Mouse (Mus musculus): ENCODE data around the gene Tlr13. TPM values are rescaled to one million over a fixed set of nuclear protein-coding genes. Genes with fewer than 3 reads are reported as not detected.
A peak's percentile ranks its signal among the peaks of the same experiment; 100 is the strongest.

The Tlr13 gene
- total and polyA plus RNA-seq, 2 experiments from 2014 or later: 0.40 to 1.1 TPM

DNA sequence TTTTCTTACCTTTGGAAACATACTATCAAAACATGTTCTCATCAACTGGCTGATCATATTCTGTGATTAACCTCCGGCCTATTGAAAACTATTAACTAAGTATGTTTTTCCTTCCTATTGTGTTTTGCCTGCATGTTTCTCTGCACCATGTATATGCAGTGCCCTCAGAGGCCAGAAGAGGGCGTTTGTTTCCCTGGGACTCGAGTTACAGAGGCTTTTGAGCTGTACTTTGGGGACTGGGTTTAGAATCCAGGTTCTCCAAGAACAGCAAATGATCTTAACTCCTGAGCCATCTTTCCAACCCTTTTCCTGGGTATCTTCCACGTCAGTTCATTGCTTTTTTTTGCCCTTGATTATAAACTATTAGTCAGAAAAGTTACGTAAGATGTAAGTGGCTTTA, 54.3 kb downstream of the Tlr13 start:
- H3K4me1 ChIP-seq (ENCODE audit: control insufficient read depth, insufficient read depth): no peaks in the 10 kb centered on the region
- WGBS: 64% methylated on average over 5 of the region's 5 CpGs
- no peak overlapping the region for H3K27ac ChIP-seq (ENCODE audit: low read depth)
- peaks cover 49% of the 10 kb centered on the region for H3K36me3 ChIP-seq (replicated peaks; ENCODE audit: control insufficient read depth, insufficient read depth, low read length)
- H3K27me3 ChIP-seq (ENCODE audit: control insufficient read depth, insufficient read depth, low read length): no peaks in the 10 kb centered on the region
- DNase-seq (ENCODE audit: low spot score) (no peak), ATAC-seq (ENCODE audit: insufficient read depth, low read depth) (no peak)
- H3K4me2 ChIP-seq (ENCODE audit: low read depth, low read length): no peak overlapping the region
- H3K9me3 ChIP-seq (replicated peaks; ENCODE audit: control insufficient read depth, low read length): no peaks in the 10 kb centered on the region
- no peak overlapping the region for H3K4me3 ChIP-seq (ENCODE audit: low read depth, low read length)
- TF ChIP-seq EP300 (IDR thresholded peaks at IDR 0.05; ENCODE audit: low read depth): no peak
- peak; percentile 29 for TF ChIP-seq CTCF (IDR thresholded peaks at IDR 0.05; ENCODE audit: low read depth)
- no peak overlapping the region for H3K9ac ChIP-seq (replicated peaks; ENCODE audit: low read depth, low read length)

DNA sequence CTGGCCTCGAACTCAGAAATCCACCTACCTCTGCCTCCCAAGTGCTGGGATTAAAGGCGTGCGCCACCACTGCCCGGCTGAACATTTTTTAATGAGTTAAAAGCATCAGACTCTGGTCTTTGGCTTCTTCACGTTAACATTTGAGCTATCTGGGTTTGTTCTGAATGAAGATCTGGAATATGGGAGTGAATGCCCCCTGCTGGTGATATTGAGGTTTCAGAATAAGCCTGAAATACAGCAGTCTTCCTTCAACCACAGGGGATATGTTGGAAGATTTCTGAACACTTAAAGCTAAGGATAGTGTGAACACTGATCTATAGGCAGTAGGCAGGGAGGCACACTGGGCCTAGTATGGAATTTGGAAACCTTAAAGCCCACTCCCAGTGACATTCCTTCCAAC, 55.9 kb downstream of the Tlr13 start:
- no peak overlapping the region for H3K9ac ChIP-seq (replicated peaks; ENCODE audit: low read depth, low read length)
- 77% methylated on average over 5 of the region's 5 CpGs for WGBS
- H3K9me3 ChIP-seq (replicated peaks; ENCODE audit: control insufficient read depth, low read length): no peaks in the 10 kb centered on the region
- no peak overlapping the region for H3K27ac ChIP-seq (ENCODE audit: low read depth)
- H3K4me3 ChIP-seq (ENCODE audit: low read depth, low read length): no peak overlapping the region
- no peaks in the 10 kb centered on the region for H3K4me1 ChIP-seq (ENCODE audit: control insufficient read depth, insufficient read depth)
- no peak for TF ChIP-seq EP300 (IDR thresholded peaks at IDR 0.05; ENCODE audit: low read depth)
- TF ChIP-seq CTCF (IDR thresholded peaks at IDR 0.05; ENCODE audit: low read depth): peak; percentile 18
- DNase-seq (ENCODE audit: low spot score): no peak
- no peak overlapping the region for H3K4me2 ChIP-seq (ENCODE audit: low read depth, low read length)
- no peaks in the 10 kb centered on the region for H3K27me3 ChIP-seq (ENCODE audit: control insufficient read depth, insufficient read depth, low read length)
- H3K36me3 ChIP-seq (replicated peaks; ENCODE audit: control insufficient read depth, insufficient read depth, low read length): peaks cover 49% of the 10 kb centered on the region
- no peak for ATAC-seq (ENCODE audit: insufficient read depth, low read depth)

DNA sequence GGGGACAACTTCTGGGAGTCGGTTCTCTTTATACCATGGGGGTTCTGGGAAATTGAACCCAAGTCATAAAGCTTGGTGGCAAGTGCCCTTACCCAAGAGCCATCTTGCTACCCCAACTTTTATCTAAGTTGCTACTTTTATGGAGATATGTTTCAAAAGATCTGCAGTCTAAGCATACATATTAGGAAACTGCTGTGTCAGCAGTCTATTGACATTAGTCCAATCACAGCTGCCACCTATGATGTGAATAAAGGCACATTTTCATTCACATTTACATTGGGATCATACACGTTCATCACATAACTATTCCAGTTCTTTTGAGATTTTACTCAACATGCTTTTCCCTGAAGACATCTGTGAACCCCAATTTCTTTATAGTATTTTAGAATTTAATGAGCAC, 66.1 kb downstream of the Tlr13 start:
- Histone ChIP-seq H3K27me3 (ENCODE audit: control insufficient read depth, insufficient read depth, low read length) (no peaks in the 10 kb centered on the region), H3K9me3 (replicated peaks; ENCODE audit: control insufficient read depth, low read length) (no peaks in the 10 kb centered on the region), H3K4me3 (ENCODE audit: low read depth, low read length) (no peak overlapping the region), H3K4me2 (ENCODE audit: low read depth, low read length) (no peak overlapping the region), H3K27ac (ENCODE audit: low read depth) (no peak overlapping the region), H3K4me1 (ENCODE audit: control insufficient read depth, insufficient read depth) (no peaks in the 10 kb centered on the region), H3K36me3 (replicated peaks; ENCODE audit: control insufficient read depth, insufficient read depth, low read length) (no peaks in the 10 kb centered on the region), H3K9ac (replicated peaks; ENCODE audit: low read depth, low read length) (no peak overlapping the region)
- 79% methylated on average over 2 of the region's 2 CpGs for WGBS
- no peak for ATAC-seq (ENCODE audit: insufficient read depth, low read depth)
- DNase-seq (ENCODE audit: low spot score): no peak
- TF ChIP-seq EP300 (IDR thresholded peaks at IDR 0.05; ENCODE audit: low read depth) (no peak), CTCF (IDR thresholded peaks at IDR 0.05; ENCODE audit: low read depth) (no peak)

Other genes starting within 250 kb of the Tlr13 start
- gene Atrx, start 213.8 kb upstream of the Tlr13 start, total RNA-seq (2014; rRNA removed; ENCODE audit: low replicate concordance): 88.7 and 106 TPM in 2 replicates
- 78.9 and 85.7 TPM in 2 replicates for gene Atrx, start 213.8 kb upstream of the Tlr13 start, polyA plus RNA-seq (2015; fragmentation: Nextera tagmentation; extraction: Ambion mirVana)
- 32.5 and 39.5 TPM in 2 replicates for gene Magt1, start 131.3 kb upstream of the Tlr13 start, total RNA-seq (2014; rRNA removed; ENCODE audit: low replicate concordance)
- 24.2 and 28.0 TPM in 2 replicates for gene Magt1, start 131.3 kb upstream of the Tlr13 start, polyA plus RNA-seq (2015; fragmentation: Nextera tagmentation; extraction: Ambion mirVana)
- gene Cox7b, start 127.5 kb upstream of the Tlr13 start, total RNA-seq (2014; rRNA removed; ENCODE audit: low replicate concordance): 1,061 and 1,234 TPM in 2 replicates
- 1,884 and 1,954 TPM in 2 replicates for gene Cox7b, start 127.5 kb upstream of the Tlr13 start, polyA plus RNA-seq (2015; fragmentation: Nextera tagmentation; extraction: Ambion mirVana)
- 8.7 and 16.9 TPM in 2 replicates for gene Atp7a, start 115.9 kb upstream of the Tlr13 start, total RNA-seq (2014; rRNA removed; ENCODE audit: low replicate concordance)
- gene Atp7a, start 115.9 kb upstream of the Tlr13 start, polyA plus RNA-seq (2015; fragmentation: Nextera tagmentation; extraction: Ambion mirVana): 5.4 and 6.3 TPM in 2 replicates
- 801 and 911 TPM in 2 replicates for gene Pgk1, start 43.9 kb downstream of the Tlr13 start, total RNA-seq (2014; rRNA removed; ENCODE audit: low replicate concordance)
- gene Pgk1, start 43.9 kb downstream of the Tlr13 start, polyA plus RNA-seq (2015; fragmentation: Nextera tagmentation; extraction: Ambion mirVana): 452 and 485 TPM in 2 replicates
- 18.6 and 21.3 TPM in 2 replicates for gene Taf9b, start 78.0 kb downstream of the Tlr13 start, total RNA-seq (2014; rRNA removed; ENCODE audit: low replicate concordance)
- 19.6 and 22.1 TPM in 2 replicates for gene Taf9b, start 78.0 kb downstream of the Tlr13 start, polyA plus RNA-seq (2015; fragmentation: Nextera tagmentation; extraction: Ambion mirVana)
- not detected in 2 replicates for gene Fnd3c2, start 112.2 kb downstream of the Tlr13 start, total RNA-seq (2014; rRNA removed; ENCODE audit: low replicate concordance)
- not detected in 2 replicates for gene Fnd3c2, start 112.2 kb downstream of the Tlr13 start, polyA plus RNA-seq (2015; fragmentation: Nextera tagmentation; extraction: Ambion mirVana)